Mouse (Mus musculus): ENCODE data around the gene Mindy1. TPM values are rescaled to one million over a fixed set of nuclear protein-coding genes. Genes with fewer than 3 reads are reported as not detected.
"Not testable (repeated sequence)": the region's sequence is repeated elsewhere in the genome, so short reads cannot be mapped to it uniquely, and the experiment has no call there.

Gene Mindy1
- polyA plus RNA-seq, 1 experiment, result 23.5 TPM

DNA sequence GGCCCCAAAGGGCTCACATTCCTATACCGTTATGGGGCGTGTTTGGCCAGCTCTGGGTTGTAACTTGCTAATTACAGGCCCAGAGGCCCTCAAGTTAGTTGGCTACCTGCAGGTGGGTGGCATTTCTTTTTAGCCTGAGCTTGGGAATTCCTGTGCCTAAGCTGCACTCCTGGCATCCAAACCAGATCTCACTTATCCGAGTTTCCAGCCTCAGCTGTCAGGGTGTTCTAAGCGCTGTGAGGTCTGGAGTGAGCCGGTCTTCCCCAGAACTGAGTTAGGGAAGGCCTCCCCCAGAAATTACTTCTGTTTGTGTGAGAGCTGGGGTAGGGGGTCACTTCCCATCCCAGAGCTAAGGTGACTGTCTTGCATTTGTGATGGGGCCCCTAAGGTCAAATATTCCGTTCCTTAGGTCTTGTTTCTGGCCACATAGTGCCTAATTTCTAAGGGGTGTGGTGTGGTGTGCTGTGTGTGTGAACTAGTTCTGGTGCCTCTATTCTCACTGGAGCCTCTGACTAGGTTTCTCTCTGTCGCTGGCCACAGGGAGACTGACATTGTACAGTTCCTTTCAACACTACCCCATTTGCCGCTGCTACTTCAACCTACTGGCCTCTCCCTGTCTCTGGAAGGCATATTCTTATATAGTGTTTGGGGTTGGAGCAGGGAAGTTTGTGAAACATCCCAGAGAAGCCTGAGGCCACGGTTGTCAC, 34.9 kb downstream of the Mindy1 start:
- Histone ChIP-seq H3K4me3 (ENCODE audit: insufficient read depth, low read depth, low read length) (peak overlapping the region; percentile 91), H3K4me1 (ENCODE audit: control insufficient read depth, insufficient read depth, insufficient read length, low read length) (peaks cover 9% of the 10 kb centered on the region), H3K27ac (replicated peaks; ENCODE audit: low read depth, low read length) (peak overlapping the region; percentile 64)

DNA sequence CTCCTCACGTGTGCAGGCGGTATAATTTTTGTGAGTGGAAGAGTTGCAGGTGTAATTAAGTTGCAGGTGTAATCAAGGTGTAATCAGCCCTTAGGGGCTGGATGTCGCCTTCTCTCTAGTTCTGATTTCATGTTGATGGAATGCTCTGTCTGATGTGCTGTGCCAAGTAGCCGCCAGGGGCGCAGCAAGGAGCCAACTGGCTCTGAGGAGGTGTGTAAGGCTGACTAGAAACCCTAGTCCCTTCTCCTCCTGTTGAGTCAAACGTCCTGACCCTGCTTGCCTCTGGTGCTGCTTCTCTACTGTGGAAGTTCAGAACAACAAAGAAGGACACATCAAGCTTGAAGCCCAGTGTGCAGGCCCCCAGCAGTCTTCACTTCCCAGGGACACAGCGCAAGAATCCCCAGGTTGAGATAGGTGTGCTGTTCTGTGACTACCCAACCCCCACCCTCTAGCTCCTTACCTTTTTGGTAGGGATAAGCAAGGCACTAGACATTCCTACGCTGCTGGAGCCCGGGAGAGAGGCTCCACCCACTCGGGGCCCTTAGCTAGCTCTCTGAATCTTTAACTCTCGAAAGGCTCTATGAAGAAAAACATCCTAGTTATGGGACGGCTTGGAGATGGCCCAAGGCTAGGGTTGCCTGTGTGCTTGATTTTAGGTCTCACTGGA, 36.4 kb downstream of the Mindy1 start:
- Histone ChIP-seq H3K4me3 (ENCODE audit: insufficient read depth, low read depth, low read length) (peak overlapping the region; percentile 24), H3K27ac (replicated peaks; ENCODE audit: low read depth, low read length) (peak overlapping the region; percentile 87), H3K4me1 (ENCODE audit: control insufficient read depth, insufficient read depth, insufficient read length, low read length) (peaks cover 6% of the 10 kb centered on the region)

DNA sequence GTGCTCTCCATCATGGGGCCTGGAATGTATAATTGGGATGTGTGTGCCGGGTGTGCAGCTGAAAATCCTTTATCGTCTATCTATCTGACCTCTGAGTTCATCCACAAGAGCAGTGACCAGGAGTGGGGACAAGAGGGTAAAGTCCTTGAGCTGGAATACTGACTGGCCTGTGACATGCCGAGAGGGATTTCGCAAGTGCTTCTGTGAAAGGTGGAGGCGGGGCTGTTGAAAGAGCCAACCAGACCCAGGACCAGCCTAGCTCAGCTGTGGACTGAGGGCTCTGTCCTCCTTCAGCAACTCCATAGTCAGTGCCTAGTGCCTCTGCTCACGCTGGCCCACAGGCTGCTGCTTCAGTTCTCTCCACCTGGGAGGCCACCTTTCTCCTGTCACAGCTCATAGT, 37.4 kb downstream of the Mindy1 start:
- H3K4me3 ChIP-seq (ENCODE audit: insufficient read depth, low read depth, low read length), result no peak overlapping the region
- peak overlapping the region; percentile 87 for H3K27ac ChIP-seq (replicated peaks; ENCODE audit: low read depth, low read length)
- peaks cover 6% of the 10 kb centered on the region for H3K4me1 ChIP-seq (ENCODE audit: control insufficient read depth, insufficient read depth, insufficient read length, low read length)

DNA sequence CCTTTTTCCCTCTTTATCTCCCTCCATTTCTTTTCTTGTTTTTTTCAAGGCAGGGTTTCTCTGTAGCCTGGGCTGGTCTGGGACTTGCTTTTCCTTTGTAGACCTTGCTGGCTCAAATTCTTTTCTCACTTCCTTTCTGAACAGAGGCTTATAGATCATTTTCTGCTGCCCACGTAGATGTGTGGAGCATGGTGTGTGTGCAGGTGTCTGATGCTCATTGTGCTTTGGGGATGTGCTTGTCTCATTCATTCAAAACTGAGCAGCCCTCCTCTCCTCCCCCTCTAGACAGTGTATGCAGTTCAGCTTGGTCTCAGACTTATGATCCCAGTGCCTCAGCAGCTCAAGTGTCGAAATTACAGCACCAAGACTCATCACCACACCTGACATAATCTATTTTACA, 38.0 kb downstream of the Mindy1 start:
- Histone ChIP-seq H3K4me3 (ENCODE audit: insufficient read depth, low read depth, low read length) (no peak overlapping the region), H3K27ac (replicated peaks; ENCODE audit: low read depth, low read length) (no peak overlapping the region), H3K4me1 (ENCODE audit: control insufficient read depth, insufficient read depth, insufficient read length, low read length) (peaks cover 6% of the 10 kb centered on the region)

DNA sequence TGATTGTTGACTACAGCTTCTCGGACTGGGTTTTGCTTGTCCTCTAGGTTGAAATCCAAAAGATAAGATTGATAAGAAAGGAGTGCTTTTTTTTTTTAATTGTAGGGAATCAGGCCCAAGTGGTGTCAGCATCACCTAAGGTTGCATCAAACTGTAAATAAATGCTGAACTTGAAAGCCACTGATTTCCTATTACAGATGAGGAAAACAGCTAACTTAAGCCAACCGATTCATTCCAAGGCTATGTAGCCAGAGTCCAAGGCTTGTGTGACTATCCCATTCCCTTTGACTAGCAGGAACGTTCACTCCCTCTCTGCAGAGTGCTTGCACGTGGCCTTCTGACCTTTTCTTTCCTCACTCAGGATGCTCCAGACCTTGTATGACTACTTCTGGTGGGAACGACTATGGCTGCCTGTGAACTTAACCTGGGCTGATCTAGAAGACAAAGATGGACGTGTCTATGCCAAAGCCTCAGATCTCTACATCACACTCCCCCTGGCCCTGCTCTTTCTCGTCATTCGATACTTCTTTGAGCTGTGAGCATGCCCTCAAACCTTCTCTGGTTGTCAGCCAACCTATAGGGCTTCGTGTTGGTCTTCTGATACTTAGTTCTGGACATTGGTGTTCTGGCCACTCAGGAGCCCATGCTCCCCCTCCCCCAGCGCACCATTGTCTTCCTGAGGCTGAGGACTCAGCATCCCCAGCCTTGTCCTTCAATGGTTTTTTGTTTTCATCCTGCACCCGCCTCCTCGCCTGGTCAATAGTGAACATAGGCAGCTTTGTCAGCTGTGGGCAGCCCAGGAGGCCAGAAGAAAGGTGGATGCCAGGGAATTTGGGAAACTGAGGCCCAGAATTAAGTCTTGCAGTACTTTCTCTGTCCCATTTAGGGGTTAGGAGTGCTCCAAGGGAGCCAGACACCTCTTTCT, 38.8 kb downstream of the Mindy1 start:
- Histone ChIP-seq H3K27ac (replicated peaks; ENCODE audit: low read depth, low read length) (no peak overlapping the region), H3K4me1 (ENCODE audit: control insufficient read depth, insufficient read depth, insufficient read length, low read length) (peaks cover 6% of the 10 kb centered on the region), H3K4me3 (ENCODE audit: insufficient read depth, low read depth, low read length) (no peak overlapping the region)

DNA sequence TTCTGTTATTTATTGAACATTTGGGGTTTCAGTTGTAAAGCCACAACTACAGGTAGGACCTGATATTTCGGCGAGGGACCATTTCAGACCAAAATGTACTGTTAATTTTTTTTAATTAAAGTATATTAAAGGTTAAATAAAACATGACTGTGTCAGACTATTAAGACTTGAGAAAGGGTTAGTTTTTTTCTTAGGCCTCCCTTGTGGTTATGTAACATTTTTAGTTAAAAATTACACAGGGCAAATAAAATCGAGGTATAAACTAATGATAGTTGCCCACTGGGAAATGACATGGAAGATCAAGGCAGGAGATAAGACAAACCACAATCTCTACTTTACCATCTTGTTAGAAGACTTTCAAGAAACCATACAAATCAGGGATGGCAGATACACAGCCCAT, 42.3 kb downstream of the Mindy1 start:
- H3K27ac ChIP-seq (replicated peaks; ENCODE audit: low read depth, low read length), result no peak overlapping the region
- H3K4me3 ChIP-seq (ENCODE audit: insufficient read depth, low read depth, low read length), result no peak overlapping the region
- no peaks in the 10 kb centered on the region for H3K4me1 ChIP-seq (ENCODE audit: control insufficient read depth, insufficient read depth, insufficient read length, low read length)

DNA sequence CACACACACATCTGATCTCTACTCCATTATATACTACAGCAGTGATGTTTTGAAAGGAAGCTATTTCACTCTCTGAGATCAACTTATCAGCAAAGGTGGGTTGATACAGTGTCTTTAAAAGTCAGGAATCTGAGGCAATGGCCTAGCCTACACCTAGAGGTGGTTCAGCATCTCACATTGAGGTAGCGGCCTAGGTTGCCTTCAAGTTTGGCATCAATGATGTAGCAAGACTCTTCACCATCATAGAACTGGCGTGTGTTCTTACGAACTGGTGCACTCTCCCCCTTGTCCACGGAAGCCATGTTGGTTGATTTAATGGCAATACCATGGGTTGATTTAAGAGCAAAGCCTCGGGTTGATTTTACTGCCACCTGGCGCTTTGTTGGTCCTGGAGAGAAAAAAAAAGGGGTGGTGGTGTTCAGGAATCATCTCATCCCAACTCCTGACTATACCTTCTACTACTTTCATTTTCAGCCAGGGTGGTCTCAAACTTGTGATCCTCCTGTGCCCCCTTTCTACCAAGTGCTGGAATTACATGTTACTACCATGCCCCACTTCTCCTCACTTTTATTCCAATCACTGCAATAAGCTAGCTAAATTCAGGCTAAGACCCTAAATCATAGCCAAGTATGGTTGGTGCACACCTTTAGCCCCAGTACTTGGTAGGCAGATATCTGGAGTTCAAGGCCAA, 43.5 kb downstream of the Mindy1 start:
- Histone ChIP-seq H3K4me1 (ENCODE audit: control insufficient read depth, insufficient read depth, insufficient read length, low read length) (no peaks in the 10 kb centered on the region), H3K27ac (replicated peaks; ENCODE audit: low read depth, low read length) (no peak overlapping the region)

DNA sequence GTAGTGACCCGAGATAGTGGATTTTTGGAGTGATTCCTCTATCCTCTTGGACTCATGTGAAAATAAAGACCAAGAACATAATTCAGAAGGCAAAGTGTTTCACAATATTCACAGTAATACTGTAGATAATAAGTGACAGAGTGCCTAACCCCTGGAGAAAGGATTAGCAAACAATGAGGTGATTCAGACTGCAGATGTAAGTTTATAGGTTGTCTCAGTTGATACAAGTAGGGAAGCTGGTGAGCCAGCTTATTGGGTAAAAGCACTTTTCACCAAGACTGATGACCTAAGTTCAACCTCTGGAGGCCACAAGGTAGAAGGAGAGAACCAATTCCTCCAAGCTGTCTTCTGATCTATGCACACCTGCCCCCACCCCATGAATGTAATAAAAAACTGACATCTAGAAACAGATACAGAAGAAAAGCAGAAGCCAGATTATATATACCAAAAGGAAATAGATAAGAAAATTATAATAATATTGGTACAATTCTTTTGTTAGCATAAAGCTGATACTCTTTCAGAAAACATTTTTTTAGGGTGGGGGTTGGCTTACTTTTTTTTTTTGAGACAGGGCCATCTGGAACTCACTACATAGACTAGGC, 47.8 kb downstream of the Mindy1 start:
- Histone ChIP-seq H3K4me1 (ENCODE audit: control insufficient read depth, insufficient read depth, insufficient read length, low read length) (no peaks in the 10 kb centered on the region), H3K27ac (replicated peaks; ENCODE audit: low read depth, low read length) (no peak overlapping the region), H3K4me3 (ENCODE audit: insufficient read depth, low read depth, low read length) (no peak overlapping the region)

More for the DNA sequence above, 43.5 kb downstream of the Mindy1 start:
- H3K4me3 ChIP-seq (ENCODE audit: insufficient read depth, low read depth, low read length), result no peak overlapping the region

DNA sequence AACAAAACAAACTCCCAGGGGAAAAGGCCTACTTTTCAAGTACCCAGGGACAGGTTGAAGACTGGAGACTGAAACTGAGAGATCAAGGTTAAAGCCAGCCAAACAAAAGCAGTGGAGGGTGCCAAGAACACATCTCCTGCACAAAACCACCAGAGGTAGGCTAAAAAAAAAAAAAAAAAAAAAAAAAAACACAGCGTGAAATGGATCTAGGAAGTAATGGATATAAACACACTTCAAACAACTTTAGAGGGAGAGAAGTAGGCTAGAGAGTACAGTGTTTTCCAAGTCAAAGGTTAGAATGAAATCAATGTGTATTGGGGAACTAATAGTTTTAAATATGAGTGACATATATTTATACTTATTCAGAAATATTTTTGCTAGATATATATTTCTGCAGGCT, 50.4 kb downstream of the Mindy1 start:
- H3K4me3 ChIP-seq (ENCODE audit: insufficient read depth, low read depth, low read length), result no peak overlapping the region
- no peaks in the 10 kb centered on the region for H3K4me1 ChIP-seq (ENCODE audit: control insufficient read depth, insufficient read depth, insufficient read length, low read length)

DNA sequence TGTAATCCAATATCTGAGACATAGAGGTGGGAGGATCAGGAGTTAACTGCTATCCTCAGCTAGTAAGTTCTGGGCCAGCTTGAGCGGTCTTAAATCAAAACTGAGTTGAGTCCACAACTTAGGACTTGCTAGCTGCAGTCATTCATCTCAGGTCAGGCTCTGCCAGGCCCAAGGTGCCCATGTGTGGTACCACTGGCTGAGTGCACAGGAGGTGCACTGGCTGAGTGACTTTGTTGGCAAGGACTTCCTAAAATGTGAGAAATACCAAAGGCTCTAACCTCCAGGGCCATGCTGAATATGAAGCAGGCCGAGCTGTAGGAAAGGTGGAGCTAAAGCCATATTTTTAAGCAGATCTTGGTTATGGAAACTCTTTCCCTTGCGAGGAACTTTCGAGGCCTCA, 56.2 kb downstream of the Mindy1 start:
- no peaks in the 10 kb centered on the region for H3K4me1 ChIP-seq (ENCODE audit: control insufficient read depth, insufficient read depth, insufficient read length, low read length)
- no peak overlapping the region for H3K27ac ChIP-seq (replicated peaks; ENCODE audit: low read depth, low read length)
- H3K4me3 ChIP-seq (ENCODE audit: insufficient read depth, low read depth, low read length), result no peak overlapping the region

More for the DNA sequence above, 50.4 kb downstream of the Mindy1 start:
- no peak overlapping the region for H3K27ac ChIP-seq (replicated peaks; ENCODE audit: low read depth, low read length)

DNA sequence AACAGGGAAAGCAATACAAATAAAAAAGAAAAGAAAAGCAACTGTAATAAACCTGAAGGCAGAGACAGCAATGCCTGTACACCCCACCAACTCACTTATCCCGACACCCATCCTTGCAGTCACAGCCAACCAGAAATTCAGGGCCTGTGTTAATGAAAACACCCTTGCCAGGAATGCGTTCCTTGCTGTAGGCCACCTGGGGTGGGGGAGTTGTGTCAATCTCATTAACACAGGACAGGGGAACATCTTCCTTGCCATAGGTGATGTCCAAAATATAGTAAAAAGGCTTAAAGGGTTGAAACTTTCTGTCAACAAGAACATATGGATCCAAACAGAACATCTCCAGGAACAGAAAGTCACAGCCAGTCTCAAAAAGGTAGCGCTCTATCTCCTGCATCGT, 57.1 kb downstream of the Mindy1 start:
- no peak overlapping the region for H3K4me3 ChIP-seq (ENCODE audit: insufficient read depth, low read depth, low read length)
- H3K4me1 ChIP-seq (ENCODE audit: control insufficient read depth, insufficient read depth, insufficient read length, low read length), result no peaks in the 10 kb centered on the region
- H3K27ac ChIP-seq (replicated peaks; ENCODE audit: low read depth, low read length), result no peak overlapping the region

DNA sequence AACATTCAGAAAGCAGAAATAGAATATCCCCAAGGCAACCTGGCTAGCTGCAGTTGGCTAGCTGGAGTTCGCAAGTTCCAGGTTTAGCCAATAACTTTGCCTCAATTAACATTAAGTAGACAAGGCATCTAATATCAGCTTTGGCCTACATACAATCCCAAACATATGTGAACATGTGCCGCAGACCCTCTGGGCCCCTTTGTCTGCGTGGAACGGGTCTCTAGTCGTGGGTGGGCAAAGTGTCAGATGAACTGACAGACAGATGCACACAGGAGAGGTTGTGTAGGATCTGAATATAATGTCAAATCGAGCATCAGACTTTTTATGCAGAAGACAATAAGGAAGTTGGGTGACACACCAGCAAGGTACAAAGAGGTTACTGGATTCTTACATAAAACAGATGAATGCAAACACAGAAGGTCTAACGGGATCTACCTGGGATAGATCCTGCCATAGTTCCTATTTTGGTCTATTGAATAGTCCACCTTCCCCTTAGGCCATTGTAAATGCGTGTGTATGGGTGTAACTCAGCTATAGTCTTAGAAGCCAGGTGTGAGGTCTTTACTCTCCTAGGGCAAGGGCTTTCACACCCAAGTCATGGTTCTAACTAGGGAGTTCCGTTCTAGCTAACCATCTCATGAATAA, 62.3 kb downstream of the Mindy1 start:
- H3K4me1 ChIP-seq (ENCODE audit: control insufficient read depth, insufficient read depth, insufficient read length, low read length); H3K4me3 ChIP-seq (ENCODE audit: insufficient read depth, low read depth, low read length); H3K27ac ChIP-seq (replicated peaks; ENCODE audit: low read depth, low read length): not testable (repeated sequence)
